Mouse (Mus musculus): Measurements from ENCODE around the gene Ksr2.

GRCm38 (mm10) chr5:117706633-117707032 is 292.8 kb downstream of the Ksr2 start:
- TF ChIP-seq TAL1 (IDR thresholded peaks at IDR 0.05; ENCODE audit: low read length) (no peak), GATA1 (IDR thresholded peaks at IDR 0.05; ENCODE audit: low read length) (no peak)

All from erythroblast, embryonic 14.5 days (primary cell).